Mouse (Mus musculus) lung, embryonic 16.5 days (tissue): ENCODE data around the gene Foxo6. TPM values are rescaled to one million over a fixed set of nuclear protein-coding genes. Genes with fewer than 3 reads are reported as not detected.

Experiments
- ATAC-seq: fragments of 200-750 bp; cut with Nextera tagmentation; 2 replicates; pipeline ENCODE4 v1.8.0; 2017; ENCODE audit warnings: low read depth, mild to moderate bottlenecking, moderate library complexity
- H3K27ac ChIP-seq: fragments of 300-500 bp; sonication (generic); 2 replicates; pipeline ENCODE4 v1.5.1; 2014; ENCODE audit warnings: mild to moderate bottlenecking, control low read depth, low read length
- H3K27me3 ChIP-seq: fragments of 300-500 bp; sonication (generic); 2 replicates; pipeline ENCODE4 v1.6.1; 2014; ENCODE audit warnings: low read depth, low read length, mixed read lengths; ENCODE audit not compliant: control insufficient read depth, insufficient read depth
- H3K36me3 ChIP-seq: fragments of 300-500 bp; sonication (generic); 2 replicates; pipeline ENCODE4 v1.6.1; 2014; ENCODE audit warnings: low read length; ENCODE audit not compliant: control insufficient read depth, insufficient read depth
- H3K4me1 ChIP-seq: fragments of 300-500 bp; sonication (generic); replicated peaks from 2 replicates; pipeline ENCODE4 v1.6.1; 2014; ENCODE audit warnings: low read length, mixed read lengths; ENCODE audit not compliant: control insufficient read depth, insufficient read depth
- H3K4me2 ChIP-seq: fragments of 300-500 bp; sonication (generic); 2 replicates; pipeline ENCODE4 v1.6.1; 2014; ENCODE audit warnings: low read depth, low read length, control low read depth
- H3K4me3 ChIP-seq: fragments of 300-500 bp; sonication (generic); 2 replicates; pipeline ENCODE4 v1.5.1; 2014; ENCODE audit warnings: mild to moderate bottlenecking, low read length, control low read depth
- H3K9ac ChIP-seq: fragments of 300-500 bp; sonication (generic); 2 replicates; pipeline ENCODE4 v1.6.1; 2014; ENCODE audit warnings: low read length, control low read depth
- H3K9me3 ChIP-seq: fragments of 300-500 bp; sonication (generic); 2 replicates; pipeline ENCODE4 v1.6.1; 2016; ENCODE audit warnings: low read length; ENCODE audit not compliant: control insufficient read depth
- WGBS: fragments of 180-500 bp; shearing (Covaris S2); extraction: QIAGEN DNeasy Blood & Tissue Kit; methylation state at CpG from one replicate; pipeline ENCODE4 v1.1.7; 2014; 5-methylcytosine and 5-hydroxymethylcytosine counted together
- polyA plus RNA-seq: library from polyadenylated mRNA; unstranded; fragments of >200 nt; fragmentation: Nextera tagmentation; extraction: Ambion mirVana; gene quantifications from 2 replicates; pipeline ENCODE4 v1.2.1, GENCODE M21; 2015

Gene Foxo6
- polyA plus RNA-seq, 1 experiment from 2014 or later = 0.24 TPM

DNA sequence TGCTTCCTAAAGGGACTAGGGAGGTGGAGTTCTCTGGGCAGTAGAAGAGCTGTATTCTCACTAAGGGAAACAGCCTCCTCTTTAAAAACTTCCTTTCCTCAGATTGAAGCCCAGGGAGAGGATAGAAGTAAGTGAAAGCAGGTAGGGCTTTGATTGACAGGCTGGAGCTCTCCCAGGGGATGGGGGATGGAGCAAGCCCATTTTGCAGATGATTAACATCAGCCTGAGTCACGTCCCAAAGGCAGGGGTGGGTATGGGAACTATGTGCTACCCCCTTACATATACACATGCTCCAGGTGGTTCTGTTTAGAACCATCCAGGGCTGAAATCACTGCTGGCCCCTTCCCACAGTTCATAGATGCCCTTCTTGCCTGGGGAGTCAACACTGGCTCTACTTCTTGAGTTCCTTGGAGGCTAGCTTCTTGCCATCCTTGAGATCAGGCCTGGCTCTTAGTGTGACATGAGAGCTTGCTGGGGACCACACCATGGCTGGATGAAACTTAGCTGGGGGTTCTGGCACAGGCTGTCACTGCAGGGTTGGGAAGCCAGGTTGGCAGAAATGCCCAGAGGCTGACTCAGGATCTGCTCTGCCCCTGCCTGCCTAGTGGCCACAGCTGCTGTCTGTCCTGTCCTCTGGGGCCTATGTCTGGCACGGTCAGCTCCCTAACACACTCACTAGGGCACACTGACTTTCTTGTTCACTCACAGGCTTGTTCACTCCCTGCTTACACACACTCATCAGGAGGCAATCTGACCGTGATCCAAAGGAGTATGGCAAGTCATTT is 2.2 kb upstream of the Foxo6 start:
- Histone ChIP-seq H3K4me3 (no peak overlapping the region), H3K27ac (no peak overlapping the region), H3K9me3 (no peaks in the 10 kb centered on the region), H3K4me1 (peaks cover 9% of the 10 kb centered on the region), H3K27me3 (peaks cover 27% of the 10 kb centered on the region), H3K4me2 (no peak overlapping the region), H3K36me3 (no peaks in the 10 kb centered on the region), H3K9ac (no peak overlapping the region)
- no peak for ATAC-seq
- WGBS = 56% methylated on average over 3 of the region's 3 CpGs

DNA sequence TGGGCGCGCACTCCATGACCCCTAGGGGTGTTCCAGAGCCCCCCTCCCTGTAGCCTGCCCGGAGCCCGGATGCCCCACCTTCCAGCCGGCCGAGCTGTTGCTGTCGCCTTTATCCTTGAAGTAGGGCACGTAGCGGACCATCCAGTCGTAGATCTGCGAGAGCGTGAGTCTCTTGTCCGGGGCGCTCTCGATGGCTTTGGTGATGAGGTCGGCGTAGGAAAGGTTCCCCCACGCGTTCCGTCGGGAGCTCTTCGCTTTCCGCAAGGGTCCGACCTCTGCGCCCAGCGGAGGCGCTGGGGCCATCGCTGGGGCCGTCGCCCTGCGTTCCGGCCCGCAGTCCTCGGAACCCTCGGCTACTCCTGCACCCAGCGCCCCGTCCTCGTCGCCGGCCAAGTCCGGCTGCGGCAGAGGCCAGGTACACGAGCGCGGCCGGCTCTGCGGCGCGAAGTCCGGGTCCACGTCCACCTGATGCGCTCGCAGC is 348 bp downstream of the Foxo6 start:
- no peaks in the 10 kb centered on the region for H3K36me3 ChIP-seq
- under 1% methylated on average over 53 of the region's 53 CpGs for WGBS
- H3K27ac ChIP-seq = no peak overlapping the region
- H3K9me3 ChIP-seq = no peaks in the 10 kb centered on the region
- peak overlapping the region; percentile 67 for H3K9ac ChIP-seq
- peak overlapping the region; percentile 100 for H3K4me2 ChIP-seq
- peaks cover 38% of the 10 kb centered on the region for H3K27me3 ChIP-seq
- H3K4me1 ChIP-seq = peaks cover 23% of the 10 kb centered on the region
- no peak for ATAC-seq
- H3K4me3 ChIP-seq = peak overlapping the region; percentile 63

DNA sequence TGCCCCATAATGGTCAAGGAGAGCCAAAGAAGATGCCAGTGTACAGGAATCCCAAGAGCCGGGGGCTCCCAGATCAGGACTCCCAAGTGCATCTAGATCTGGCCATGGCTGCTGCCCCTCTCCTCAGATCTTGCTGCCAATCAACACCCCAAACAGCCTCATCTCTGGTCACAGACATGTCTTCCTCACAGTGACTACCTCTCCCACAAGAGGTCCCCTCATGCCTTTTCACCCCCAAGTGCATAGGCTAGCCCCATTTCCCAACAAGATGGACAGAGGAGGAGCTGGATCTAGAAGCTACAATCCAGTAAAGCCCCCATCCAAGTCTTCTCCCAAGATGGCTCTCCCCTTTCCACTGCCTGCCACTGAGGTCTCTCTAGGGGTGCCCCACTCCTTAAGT is 1.4 kb downstream of the Foxo6 start:
- H3K4me3 ChIP-seq = no peak overlapping the region
- H3K9ac ChIP-seq = no peak overlapping the region
- peaks cover 41% of the 10 kb centered on the region for H3K27me3 ChIP-seq
- no peaks in the 10 kb centered on the region for H3K9me3 ChIP-seq
- no peaks in the 10 kb centered on the region for H3K36me3 ChIP-seq
- H3K4me2 ChIP-seq = no peak overlapping the region
- ATAC-seq = no peak
- H3K4me1 ChIP-seq = peaks cover 23% of the 10 kb centered on the region
- whole genome bisulfite sequencing = 92% methylated on average over 1 of the region's 1 CpGs
- no peak overlapping the region for H3K27ac ChIP-seq

DNA sequence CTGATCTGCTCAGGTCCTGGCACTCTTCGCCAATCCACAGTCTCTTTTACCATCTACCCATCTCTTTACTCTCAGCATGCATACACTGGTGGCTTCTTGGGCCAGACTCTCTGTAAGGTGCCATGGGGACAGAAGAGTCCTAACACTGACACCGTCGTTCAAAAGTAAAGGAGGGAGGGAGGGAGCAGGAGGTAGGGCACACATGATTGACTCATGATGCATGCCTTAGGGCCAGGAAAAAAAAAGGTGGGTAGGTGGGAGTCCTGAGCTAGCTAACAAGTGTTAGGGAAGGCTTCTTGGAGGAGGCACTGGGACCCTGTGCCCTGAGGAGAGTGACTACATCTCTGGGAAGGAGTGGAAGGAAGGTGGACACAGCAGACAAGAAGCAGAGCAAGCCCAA is 1.9 kb downstream of the Foxo6 start:
- Histone ChIP-seq H3K4me2 (no peak overlapping the region), H3K9ac (no peak overlapping the region), H3K36me3 (no peaks in the 10 kb centered on the region), H3K27ac (no peak overlapping the region), H3K4me1 (peaks cover 23% of the 10 kb centered on the region), H3K4me3 (no peak overlapping the region), H3K9me3 (no peaks in the 10 kb centered on the region), H3K27me3 (peaks cover 41% of the 10 kb centered on the region)
- 73% methylated on average over 3 of the region's 3 CpGs for WGBS
- no peak for ATAC-seq

DNA sequence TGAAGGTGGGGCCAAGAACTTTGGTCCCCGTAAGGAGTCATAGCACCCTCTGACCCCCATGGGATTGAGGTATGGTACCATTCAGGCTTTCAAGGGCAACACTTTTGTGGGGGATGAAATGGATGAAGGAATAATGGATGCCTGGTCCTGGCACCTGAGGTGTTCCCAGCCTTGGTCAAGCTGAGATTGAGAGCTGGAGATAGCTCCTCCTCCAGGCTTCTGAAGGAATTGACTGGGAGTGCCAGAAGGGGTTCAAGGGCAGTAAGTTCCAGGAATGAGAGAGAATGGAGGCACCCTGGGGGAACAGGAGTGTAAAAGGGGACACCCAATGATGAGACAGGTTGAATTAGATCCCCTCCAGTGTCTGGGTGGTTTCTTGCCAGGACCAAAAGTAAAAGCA is 3.0 kb downstream of the Foxo6 start:
- Histone ChIP-seq H3K27me3 (peaks cover 43% of the 10 kb centered on the region), H3K9me3 (no peaks in the 10 kb centered on the region), H3K36me3 (no peaks in the 10 kb centered on the region), H3K4me3 (no peak overlapping the region), H3K4me1 (peaks cover 23% of the 10 kb centered on the region), H3K9ac (no peak overlapping the region), H3K4me2 (no peak overlapping the region), H3K27ac (no peak overlapping the region)
- 81% methylated on average over 1 of the region's 1 CpGs for WGBS
- ATAC-seq = no peak

DNA sequence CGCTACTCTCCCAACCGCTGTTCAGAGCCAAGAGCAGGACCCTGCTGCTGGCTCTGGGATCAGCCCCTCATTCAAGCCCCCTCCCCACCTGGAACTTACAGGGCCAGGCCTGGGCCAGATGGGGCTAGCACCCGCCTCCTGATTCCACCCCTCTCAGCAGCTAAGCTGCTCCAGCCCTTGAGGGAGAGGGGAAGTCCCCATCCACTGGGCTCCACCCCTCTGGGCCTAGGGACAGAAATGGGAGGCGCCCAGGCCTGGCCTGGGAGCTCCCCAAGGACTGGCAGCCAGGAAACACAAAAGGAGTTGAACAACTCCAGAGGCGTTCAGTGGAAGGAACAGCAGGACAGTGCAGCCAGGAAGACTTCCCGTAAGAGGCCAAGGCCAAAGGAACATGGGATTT is 4.0 kb downstream of the Foxo6 start:
- H3K4me1 ChIP-seq = peaks cover 23% of the 10 kb centered on the region
- H3K4me3 ChIP-seq = peak overlapping the region; percentile 47
- H3K36me3 ChIP-seq = no peaks in the 10 kb centered on the region
- H3K27me3 ChIP-seq = peaks cover 43% of the 10 kb centered on the region
- peak overlapping the region; percentile 71 for H3K9ac ChIP-seq
- H3K9me3 ChIP-seq = no peaks in the 10 kb centered on the region
- H3K27ac ChIP-seq = peak overlapping the region; percentile 67; the same call in 1 of the 2 replicates
- 7% methylated on average over 4 of the region's 6 CpGs for WGBS
- ATAC-seq = peak; percentile 85
- H3K4me2 ChIP-seq = peak overlapping the region; percentile 92

DNA sequence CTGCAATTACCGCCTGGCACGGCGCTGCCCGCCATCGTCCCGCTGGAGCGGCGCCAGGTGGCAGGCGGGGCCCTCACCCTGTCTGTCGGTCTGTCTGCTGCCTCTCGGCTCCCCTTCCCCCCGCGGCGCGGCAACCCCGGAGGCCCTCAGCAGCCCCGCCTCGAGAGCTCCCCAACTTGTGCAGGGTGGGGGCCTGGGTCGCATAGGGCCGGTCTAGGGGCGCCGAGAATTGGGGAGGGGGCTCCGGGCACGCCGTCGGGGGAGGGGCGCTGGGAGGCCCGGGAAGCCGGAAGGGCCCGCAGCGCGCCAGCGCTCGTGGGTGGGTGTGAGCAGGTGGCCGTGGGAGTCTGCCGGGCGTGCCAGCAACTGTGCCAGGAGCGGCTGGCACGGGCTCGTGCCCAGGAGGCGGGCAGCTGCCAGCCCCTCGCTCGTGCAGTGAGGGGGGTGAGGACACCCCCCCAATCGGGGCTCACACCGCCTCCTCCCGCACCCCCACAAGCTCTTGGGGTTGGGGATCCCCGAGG is 4.5 kb downstream of the Foxo6 start:
- peaks cover 23% of the 10 kb centered on the region for H3K4me1 ChIP-seq
- 1% methylated on average over 47 of the region's 47 CpGs for WGBS
- peak; percentile 29 for ATAC-seq

DNA sequence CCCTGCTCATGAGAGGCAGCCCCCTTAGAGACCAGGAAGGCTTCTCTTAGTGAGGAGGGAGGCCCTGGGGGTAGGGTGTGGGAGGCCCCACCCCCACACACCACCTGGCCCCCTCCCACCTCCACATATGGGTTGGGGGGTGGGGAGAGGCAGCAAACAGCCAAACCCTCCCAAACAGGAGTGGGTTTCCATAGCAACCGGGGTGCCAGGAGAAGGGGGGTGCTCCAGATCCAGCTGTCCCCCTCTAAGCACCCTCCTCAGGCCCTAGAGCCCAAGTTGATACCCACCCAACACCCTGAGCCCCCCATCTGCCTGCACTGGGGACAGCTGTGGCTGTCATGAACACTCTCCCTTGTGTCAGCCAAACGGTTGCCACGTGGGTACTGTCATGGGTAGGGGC is 6.1 kb downstream of the Foxo6 start:
- Histone ChIP-seq H3K27me3 (peaks cover 29% of the 10 kb centered on the region), H3K27ac (no peak overlapping the region), H3K36me3 (no peaks in the 10 kb centered on the region), H3K4me2 (no peak overlapping the region), H3K4me3 (no peak overlapping the region), H3K9ac (no peak overlapping the region), H3K4me1 (peaks cover 19% of the 10 kb centered on the region), H3K9me3 (no peaks in the 10 kb centered on the region)
- no peak for ATAC-seq
- 62% methylated on average over 3 of the region's 3 CpGs for WGBS

More for the DNA sequence above, 4.5 kb downstream of the Foxo6 start:
- H3K27ac ChIP-seq = peak overlapping the region; percentile 36; the same call in 1 of the 2 replicates
- H3K4me2 ChIP-seq = peak overlapping the region; percentile 92
- H3K36me3 ChIP-seq = no peaks in the 10 kb centered on the region
- peak overlapping the region; percentile 47 for H3K4me3 ChIP-seq
- peak overlapping the region; percentile 71 for H3K9ac ChIP-seq
- peaks cover 43% of the 10 kb centered on the region for H3K27me3 ChIP-seq
- no peaks in the 10 kb centered on the region for H3K9me3 ChIP-seq

DNA sequence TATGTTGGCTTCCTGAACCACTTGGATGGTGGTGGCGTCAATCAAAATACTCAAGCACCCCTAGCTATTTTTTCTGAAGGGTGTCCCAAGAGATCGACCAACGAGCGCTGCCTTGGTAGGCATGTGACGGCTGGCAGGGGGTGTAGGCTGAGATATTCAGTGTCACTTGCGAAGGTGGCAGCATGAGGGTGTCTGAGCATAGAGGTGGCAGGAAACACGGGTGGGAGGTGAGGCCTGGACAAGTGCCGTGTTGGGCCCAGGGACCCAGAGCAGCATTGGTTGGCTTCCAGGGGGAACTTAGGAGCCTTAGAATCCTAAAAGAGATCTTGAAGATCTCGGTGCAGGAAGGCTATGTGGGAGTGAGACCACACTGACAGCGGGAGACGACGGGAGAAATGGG is 6.7 kb downstream of the Foxo6 start:
- 72% methylated on average over 12 of the region's 12 CpGs for WGBS
- Histone ChIP-seq H3K27ac (no peak overlapping the region), H3K27me3 (peaks cover 23% of the 10 kb centered on the region), H3K36me3 (no peaks in the 10 kb centered on the region), H3K4me2 (no peak overlapping the region), H3K4me3 (no peak overlapping the region), H3K4me1 (peaks cover 19% of the 10 kb centered on the region), H3K9ac (no peak overlapping the region), H3K9me3 (no peaks in the 10 kb centered on the region)
- ATAC-seq = no peak
